Mouse (Mus musculus) embryonic fibroblast, embryonic 13.5 days (primary cell): ENCODE results near the gene 9530053A07Rik.

Experiments used
- CTCF ChIP-seq: IDR thresholded peaks from 2 replicates; pipeline ENCODE4 v1.5.1; 2011; ENCODE audit warnings: mild to moderate bottlenecking, control low read depth, low read length, moderate library complexity, borderline replicate concordance; ENCODE audit not compliant: insufficient read depth
- POLR2A ChIP-seq: IDR thresholded peaks from 2 replicates; pipeline ENCODE4 v1.6.1; 2011; ENCODE audit warnings: low read depth, mild to moderate bottlenecking, control low read depth, low read length, moderate library complexity

DNA sequence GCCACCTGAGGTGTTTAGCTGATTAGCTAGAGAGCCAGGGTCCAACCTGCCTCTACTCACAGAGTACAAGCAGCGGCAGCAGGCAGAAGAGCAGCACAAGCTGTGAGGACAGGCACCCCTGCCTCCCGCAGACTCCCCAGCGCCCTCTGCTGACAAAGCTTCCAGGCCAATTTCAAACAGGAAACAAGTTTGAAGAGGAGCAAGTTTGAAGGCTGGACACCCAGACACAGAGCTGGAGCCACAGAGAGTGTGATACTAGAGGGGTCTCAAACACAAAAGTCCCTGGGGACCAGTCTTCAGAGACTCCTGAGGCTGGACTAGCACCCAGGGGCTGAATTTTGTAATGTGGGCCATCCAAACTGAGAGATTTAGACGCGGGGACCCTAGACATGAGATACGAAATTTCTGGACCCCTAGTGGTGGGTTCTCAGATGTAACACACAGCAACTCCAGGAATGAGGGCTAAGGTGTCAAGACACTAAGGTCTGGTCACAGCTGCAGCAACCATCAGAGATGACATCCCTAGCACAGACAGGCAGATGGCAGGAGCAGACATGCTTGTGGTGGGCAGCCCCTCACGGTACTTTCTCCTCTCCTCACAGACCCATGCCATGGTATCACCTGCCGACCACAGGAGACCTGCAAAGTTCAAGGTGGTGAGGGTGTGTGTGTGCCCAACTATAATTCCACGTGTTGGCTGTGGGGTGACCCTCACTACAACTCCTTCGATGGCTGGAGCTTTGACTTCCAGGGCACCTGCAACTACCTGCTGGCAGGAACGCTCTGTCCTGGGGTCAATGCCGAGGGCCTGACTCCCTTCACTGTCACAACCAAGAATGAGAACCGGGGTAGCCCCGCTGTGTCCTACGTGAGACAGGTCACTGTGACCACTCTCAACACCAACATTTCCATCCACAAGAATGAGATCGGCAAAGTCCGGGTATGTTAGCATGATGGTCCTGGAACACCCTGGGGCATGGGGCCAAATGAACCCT, 28.4 kb upstream of the 9530053A07Rik start:
- no peak for TF ChIP-seq POLR2A
- TF ChIP-seq CTCF: no peak
